Mouse (Mus musculus) lung, postnatal 0 days (tissue): Measurements from ENCODE around the gene Pafah1b3.

Experiments used
- CTCF ChIP-seq: IDR thresholded peaks from 2 replicates; pipeline ENCODE4 v1.5.1; 2016; ENCODE audit warnings: antibody characterized with exemption, mild to moderate bottlenecking
- EP300 ChIP-seq: IDR thresholded peaks from 2 replicates; pipeline ENCODE4 v1.6.1; 2016; ENCODE audit warnings: antibody characterized with exemption, mild to moderate bottlenecking, control low read depth

GRCm38 (mm10) chr7:25341000-25341784 lies 43.4 kb upstream of the Pafah1b3 start:
- TF ChIP-seq CTCF (no peak), EP300 (no peak)
